Mouse (Mus musculus) ZHBTc4 (cell line): ENCODE results near the gene Ergic1.

Experiments
- DNase-seq: peaks from one replicate; pipeline ENCODE4 v3.0.0-alpha.2; 2011; ENCODE audit warnings: low read depth, low spot score

The Ergic1 gene

DNA sequence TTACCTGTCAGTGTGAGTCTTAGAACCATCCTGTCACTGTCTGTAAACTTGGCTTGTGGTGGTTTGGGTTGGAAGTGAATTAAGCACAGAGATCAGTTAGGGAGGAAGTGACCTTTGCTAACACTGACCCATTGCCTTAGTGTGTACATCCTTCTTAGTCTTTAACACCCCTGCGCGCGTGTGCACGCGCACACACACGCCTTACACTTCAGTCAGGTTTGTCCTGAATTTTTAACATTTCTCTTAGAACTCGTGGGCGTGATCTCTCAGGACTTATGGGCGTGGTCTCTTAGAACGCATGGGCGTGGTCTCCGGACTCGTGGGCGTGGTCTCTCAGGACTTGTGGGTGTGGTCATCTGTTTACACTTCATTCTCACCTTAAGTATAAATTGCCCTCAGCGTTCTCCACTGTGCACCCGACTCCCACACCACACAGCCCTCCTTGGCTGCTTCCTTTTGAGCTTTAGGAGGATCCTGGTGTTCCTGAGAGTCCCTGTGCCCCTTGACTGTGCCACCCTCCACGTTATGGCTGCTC is 39.7 kb downstream of the Ergic1 start:
- peak; percentile 90 for DNase-seq

DNA sequence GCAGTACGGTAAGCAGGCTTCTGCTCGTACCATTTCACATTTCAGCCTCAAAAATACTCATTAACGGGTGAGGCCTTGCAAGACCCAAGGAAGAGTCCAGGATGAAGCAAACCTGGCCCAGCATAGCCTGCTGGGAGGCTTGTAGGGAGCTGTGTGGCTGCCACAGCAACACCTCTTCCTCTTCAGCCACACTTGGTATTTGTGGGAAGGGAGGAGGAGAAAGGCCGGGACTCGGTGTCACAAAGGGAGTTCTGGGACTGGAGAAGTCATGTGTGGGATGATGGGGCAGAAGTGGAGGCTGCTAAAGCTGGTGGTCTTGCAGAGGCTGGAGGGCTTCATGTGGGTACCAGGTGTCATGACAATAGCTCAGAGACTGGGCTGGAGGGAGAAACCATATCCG is 40.2 kb downstream of the Ergic1 start:
- no peak for DNase-seq

- no peak for DNase-seq
These were observed 40.6 kb downstream of the Ergic1 start for GRCm38 (mm10) chr17:26601926-26602325.

- DNase-seq = no peak
These were observed 41.1 kb downstream of the Ergic1 start for GRCm38 (mm10) chr17:26602371-26602885.

DNA sequence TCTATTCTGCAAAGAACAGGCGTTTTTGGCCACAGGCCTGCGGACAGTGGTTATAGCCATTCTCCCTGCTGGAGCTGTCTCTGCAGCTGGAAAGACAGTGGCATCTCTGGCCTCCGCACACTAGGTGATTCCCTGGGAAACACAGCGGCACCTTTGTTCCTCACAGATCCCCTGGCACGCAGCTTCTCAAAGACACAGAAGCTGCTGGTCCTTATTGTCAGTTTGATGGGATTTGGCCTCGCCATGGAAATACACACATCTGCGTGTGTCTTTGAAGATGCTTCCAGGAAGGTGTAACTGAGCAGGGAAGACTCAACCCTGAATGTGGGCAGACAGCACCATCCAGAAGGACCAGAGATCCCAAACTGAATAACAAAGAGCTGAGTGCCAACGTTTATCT is 42.0 kb downstream of the Ergic1 start:
- peak; percentile 87 for DNase-seq

DNA sequence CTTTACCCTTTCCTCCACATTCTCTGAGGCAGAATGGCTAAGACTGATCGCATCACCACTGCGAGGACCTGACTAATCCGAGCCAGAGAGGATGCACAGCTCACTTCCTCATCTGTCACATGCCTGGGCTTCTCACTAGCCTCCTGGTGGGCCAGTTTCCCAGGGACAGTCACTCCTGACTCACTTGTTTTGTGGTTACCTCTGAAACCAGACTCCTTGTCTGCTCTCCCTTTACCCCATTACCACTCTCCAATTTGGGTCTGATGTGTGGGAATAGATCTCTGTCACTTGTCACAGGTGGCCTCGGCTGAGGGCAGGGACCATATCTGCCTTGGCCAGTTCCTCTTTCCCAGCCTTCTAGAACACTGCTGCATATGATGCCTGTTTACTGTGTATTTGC is 44.3 kb downstream of the Ergic1 start:
- no peak for DNase-seq

DNA sequence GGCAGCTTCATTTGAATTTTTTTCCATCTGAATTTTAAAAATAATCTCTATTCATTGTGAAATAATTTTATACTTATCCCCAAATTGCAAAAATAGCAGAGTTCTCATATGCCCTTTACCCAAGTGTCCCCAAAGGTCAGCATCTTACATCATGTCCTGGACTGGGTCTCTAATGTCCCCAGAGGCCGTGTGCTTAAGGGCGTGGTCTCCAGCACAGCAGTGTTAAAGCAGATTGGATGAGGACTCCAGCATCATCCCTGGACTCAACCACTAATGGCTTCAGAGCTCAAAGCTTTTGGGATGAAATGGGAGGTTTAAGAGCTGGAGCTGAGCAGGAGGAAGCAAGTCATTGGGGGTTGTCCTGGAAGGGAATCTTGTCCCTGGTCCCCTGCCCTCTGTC is 45.2 kb downstream of the Ergic1 start:
- DNase-seq = no peak

GRCm38 (mm10) chr17:26608348-26608747 is 47.1 kb downstream of the Ergic1 start:
- DNase-seq = no peak

- DNase-seq = no peak
These were observed 47.6 kb downstream of the Ergic1 start for GRCm38 (mm10) chr17:26608877-26609276.

- no peak for DNase-seq
These were observed 48.5 kb downstream of the Ergic1 start for GRCm38 (mm10) chr17:26609820-26610219.

DNA sequence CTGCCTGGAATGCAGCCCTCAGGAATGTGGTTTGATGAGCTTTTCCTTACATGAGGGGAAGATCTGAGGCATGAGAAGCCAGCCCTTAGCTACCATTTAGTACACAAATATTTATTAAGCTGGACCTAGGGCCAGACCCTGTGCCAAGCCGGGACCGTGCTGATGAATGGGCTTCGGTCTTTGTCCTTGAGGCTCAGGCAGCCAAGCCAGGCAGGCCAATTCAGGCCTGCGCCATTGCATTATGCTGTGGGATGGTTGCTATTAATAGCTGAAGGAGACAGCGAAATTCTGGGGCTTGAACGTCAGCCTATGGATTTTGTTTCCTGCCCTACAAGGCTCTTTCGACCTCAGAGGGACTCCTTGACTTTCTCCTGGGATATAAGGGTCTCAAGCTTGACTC is 50.0 kb downstream of the Ergic1 start:
- no peak for DNase-seq

DNA sequence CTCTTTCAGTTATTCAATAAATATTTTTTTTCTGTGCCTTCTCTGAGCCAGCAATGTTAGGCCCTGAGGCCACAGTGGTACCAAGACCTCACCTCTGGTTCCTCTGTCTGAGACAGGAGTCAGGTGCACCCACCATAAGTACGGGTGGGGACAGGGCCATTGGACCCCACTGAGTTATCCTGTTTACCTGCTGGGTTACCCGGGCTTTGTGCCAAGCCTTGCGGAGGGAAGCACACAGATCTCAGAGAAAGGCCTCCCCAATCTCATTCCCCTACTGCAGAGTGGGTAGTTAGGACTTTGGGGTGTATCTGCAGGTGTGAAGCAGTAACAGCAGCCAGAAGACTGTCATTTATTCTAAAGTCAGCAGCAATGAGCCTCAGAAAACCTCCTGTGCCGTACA is 50.6 kb downstream of the Ergic1 start:
- no peak for DNase-seq

GRCm38 (mm10) chr17:26614286-26614685 is 53.0 kb downstream of the Ergic1 start:
- no peak for DNase-seq

DNA sequence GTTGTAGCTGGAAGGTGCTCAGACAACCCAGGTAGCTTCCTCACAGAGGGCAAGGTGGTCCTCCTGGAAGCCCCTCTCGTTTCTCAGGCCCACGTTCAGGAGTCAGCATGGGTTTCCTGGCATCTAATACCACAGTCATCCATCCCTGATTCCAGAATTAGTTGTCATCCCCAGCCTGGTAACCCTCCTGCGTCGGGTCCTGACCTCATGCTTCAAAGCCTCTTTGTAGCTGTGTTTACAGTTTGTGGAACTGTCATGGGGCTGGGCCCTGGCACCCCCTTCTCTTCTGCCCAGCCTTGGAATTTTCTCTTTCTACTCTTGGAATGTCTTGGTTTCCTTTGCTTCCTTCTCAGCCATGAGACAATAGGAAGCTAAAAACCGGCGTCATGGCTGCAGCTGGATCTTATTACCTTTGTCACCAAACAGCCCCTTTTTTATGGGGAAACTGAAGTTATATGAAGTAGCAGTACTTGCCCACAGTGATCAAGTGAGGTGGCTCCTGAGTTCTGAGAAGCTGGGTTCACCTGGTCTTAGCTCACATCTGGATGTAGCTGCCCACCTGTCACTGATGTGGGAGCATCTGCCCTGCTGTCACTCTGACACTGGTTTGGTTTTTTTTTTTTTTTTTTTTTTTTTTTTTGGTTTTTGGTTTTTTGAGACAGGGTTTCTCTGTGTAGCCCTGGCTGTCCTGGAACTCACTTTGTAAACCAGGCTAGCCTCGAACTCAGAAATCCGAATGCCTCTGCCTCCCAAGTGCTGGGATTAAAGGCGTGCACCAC is 53.6 kb downstream of the Ergic1 start:
- no peak for DNase-seq

GRCm38 (mm10) chr17:26616696-26617095 is 55.4 kb downstream of the Ergic1 start:
- DNase-seq = no peak

DNA sequence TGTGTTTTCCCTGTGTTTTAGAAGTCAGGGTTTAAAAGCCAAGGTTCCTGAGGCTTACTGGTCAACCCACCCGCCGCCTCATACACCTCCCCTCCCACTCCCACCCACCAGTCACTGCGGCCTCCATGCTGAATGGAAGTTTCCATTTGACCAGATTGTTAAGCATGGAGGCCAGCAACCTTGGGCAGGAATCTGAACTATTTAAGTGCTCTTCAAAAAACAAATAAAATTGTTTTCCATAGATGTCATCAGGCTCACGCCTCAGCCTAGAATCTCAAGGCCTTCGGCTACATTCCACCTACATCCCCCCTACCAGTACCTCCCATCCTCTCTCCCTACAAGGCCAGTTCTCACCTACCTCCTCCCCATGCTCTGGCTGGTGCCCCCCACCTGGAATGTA is 57.2 kb downstream of the Ergic1 start:
- peak; percentile 18 for DNase-seq

- DNase-seq = no peak
These were observed 58.3 kb downstream of the Ergic1 start for GRCm38 (mm10) chr17:26619577-26619976.

- no peak for DNase-seq
These were observed 59.0 kb downstream of the Ergic1 start for GRCm38 (mm10) chr17:26620292-26620691.

GRCm38 (mm10) chr17:26620786-26621766 is 59.8 kb downstream of the Ergic1 start:
- no peak for DNase-seq

DNA sequence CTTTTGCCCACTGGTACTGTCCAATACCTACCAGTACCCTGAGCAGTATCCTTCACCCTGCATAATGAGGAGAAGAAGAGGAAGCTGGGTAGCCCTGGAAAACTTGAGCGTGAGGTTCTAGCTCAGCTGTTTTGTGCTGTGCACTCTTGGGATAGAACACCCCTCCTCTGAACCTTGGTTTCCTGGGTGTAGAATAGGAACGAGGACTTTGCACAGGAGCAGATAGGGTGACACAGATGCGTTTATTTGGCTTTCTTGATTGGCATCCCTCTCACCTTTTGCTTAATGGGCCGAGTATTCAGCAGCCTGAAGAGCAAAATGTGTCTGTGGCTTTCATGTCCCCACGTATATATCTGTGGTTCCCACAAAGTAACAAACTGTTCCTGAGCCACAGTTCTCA is 60.6 kb downstream of the Ergic1 start:
- no peak for DNase-seq

DNA sequence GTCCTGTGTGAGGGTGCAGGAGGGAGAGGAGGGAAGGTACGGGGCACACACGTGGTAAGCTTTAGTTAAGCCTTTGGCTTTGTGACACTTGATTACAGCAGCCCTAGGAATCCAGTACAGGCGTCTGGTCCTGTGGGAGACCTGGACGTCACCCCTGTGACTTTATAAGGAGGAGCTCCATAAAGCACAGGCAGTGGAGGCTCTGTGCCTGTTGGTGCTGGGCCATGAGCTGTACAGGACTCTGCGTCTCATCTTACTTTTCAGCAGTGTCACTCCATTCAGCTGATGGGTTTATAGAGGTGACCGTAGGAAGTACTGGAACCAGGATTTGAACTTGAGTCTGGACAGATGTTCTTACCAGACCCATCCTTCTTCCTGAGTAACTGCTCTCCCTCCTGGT is 62.7 kb downstream of the Ergic1 start:
- DNase-seq = no peak

DNA sequence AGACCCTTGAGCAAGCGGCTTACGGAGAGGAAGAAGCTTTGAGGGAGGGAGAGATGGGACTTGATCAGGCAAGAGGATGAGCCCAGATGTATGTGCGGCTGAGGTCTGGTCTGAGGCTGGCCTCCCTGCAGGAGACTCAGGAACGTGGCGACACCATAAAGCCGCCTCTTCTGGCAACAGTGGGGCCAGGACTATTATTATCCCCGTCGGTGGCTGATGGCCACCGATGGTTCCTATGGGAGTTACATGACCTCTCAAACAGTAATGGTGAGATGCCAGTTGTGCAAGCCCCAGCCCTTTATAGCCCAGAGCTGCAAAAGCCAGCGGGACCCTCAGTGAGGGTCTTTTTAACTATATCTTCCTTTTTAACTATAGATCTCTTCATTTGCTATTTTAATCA is 63.7 kb downstream of the Ergic1 start:
- DNase-seq = no peak
